Mouse (Mus musculus) heart, postnatal 0 days (tissue): Measurements from ENCODE around the gene Myl3.

ENCODE experiments used
- CTCF ChIP-seq: IDR thresholded peaks from 2 replicates; pipeline ENCODE4 v1.5.1; 2016; ENCODE audit warnings: antibody characterized with exemption, control low read depth, low read depth
- EP300 ChIP-seq: IDR thresholded peaks from 2 replicates; pipeline ENCODE4 v1.6.1; 2016; ENCODE audit warnings: antibody characterized with exemption, low read depth

DNA sequence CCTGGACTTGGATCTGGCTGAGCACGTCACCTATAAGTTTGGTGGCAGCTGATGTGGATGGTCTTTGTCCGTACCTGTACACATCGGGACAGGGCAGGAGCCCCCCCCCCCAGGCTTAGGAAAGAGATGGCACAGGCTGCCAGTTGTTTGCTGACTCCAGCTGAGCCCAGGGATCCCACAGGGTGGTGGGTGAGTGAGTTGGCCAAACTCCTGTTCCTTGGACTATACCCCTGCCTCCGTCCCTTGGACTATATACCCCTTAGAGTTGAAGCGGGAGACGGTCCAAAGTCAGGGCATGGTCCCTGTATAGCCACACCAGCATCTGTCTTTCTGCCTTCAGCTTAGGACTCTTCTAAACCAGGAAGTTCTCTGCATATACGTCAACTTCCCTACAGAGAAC is 1.7 kb upstream of the Myl3 start:
- TF ChIP-seq CTCF: no peak
- no peak for TF ChIP-seq EP300
